Mouse (Mus musculus): ENCODE measurements at regions not wholly inside any gene's neighbourhood (a gene's known extent, or its start where the extent isn't known, plus 50 kb on each side); places are given as distances from the start of the nearest gene placed in this dataset.

- WGBS (ENCODE audit: insufficient replicate concordance) = 16% methylated on average over 3 of the region's 3 CpGs
Observed at GRCm38 (mm10) chr13:16261145-16261544, 249.5 kb downstream of the Inhba start.

GRCm38 (mm10) chr13:16279974-16280373 is 268.3 kb downstream of the Inhba start:
- H3K4me2 ChIP-seq = no peak overlapping the region
- no peak overlapping the region for H3K9ac ChIP-seq
- no peaks in the 10 kb centered on the region for H3K9me3 ChIP-seq (replicated peaks)
- H3K27ac ChIP-seq = no peak overlapping the region
- 0 out of 2 replicates have a peak, but pooled peaks cover 6% of the 10 kb centered on the region for H3K4me1 ChIP-seq (replicated peaks)
- no peak for ATAC-seq (ENCODE audit: low read depth)
- no peaks in the 10 kb centered on the region for H3K36me3 ChIP-seq
- WGBS (ENCODE audit: insufficient replicate concordance) = 59% methylated on average over 3 of the region's 3 CpGs
- DNase-seq = no peak
- H3K27me3 ChIP-seq = no peaks in the 10 kb centered on the region
- H3K4me3 ChIP-seq (replicated peaks) = no peak overlapping the region

More at GRCm38 (mm10) chr13:16261145-16261544, 249.5 kb downstream of the Inhba start:
- no peak overlapping the region for H3K4me3 ChIP-seq (replicated peaks)
- no peak overlapping the region for H3K4me2 ChIP-seq
- DNase-seq (no peak), ATAC-seq (ENCODE audit: low read depth) (no peak)
- H3K27ac ChIP-seq = no peak overlapping the region
- no peaks in the 10 kb centered on the region for H3K36me3 ChIP-seq
- no peaks in the 10 kb centered on the region for H3K4me1 ChIP-seq (replicated peaks)
- no peak overlapping the region for H3K9ac ChIP-seq
- no peaks in the 10 kb centered on the region for H3K9me3 ChIP-seq (replicated peaks)
- H3K27me3 ChIP-seq = no peaks in the 10 kb centered on the region

GRCm38 (mm10) chr13:16280742-16281141 is 269.1 kb downstream of the Inhba start:
- Histone ChIP-seq H3K36me3 (no peaks in the 10 kb centered on the region), H3K4me3 (replicated peaks) (no peak overlapping the region), H3K4me1 (replicated peaks) (0 out of 2 replicates have a peak, but pooled peaks cover 6% of the 10 kb centered on the region), H3K9me3 (replicated peaks) (no peaks in the 10 kb centered on the region), H3K4me2 (no peak overlapping the region), H3K27me3 (no peaks in the 10 kb centered on the region), H3K27ac (no peak overlapping the region), H3K9ac (no peak overlapping the region)
- ATAC-seq (ENCODE audit: low read depth) (no peak), DNase-seq (no peak)
- 13% methylated on average over 2 of the region's 2 CpGs for WGBS (ENCODE audit: insufficient replicate concordance)

- no peak overlapping the region for H3K4me2 ChIP-seq
- H3K9ac ChIP-seq = no peak overlapping the region
- H3K4me1 ChIP-seq (replicated peaks) = 0 out of 2 replicates have a peak, but pooled peaks cover 6% of the 10 kb centered on the region
- no peaks in the 10 kb centered on the region for H3K9me3 ChIP-seq (replicated peaks)
- DNase-seq (no peak), ATAC-seq (ENCODE audit: low read depth) (peak; percentile 54)
- H3K4me3 ChIP-seq (replicated peaks) = no peak overlapping the region
- H3K27me3 ChIP-seq = no peaks in the 10 kb centered on the region
- no peaks in the 10 kb centered on the region for H3K36me3 ChIP-seq
- H3K27ac ChIP-seq = no peak overlapping the region
Observed at GRCm38 (mm10) chr13:16281777-16282176, 270.1 kb downstream of the Inhba start.

- no peaks in the 10 kb centered on the region for H3K9me3 ChIP-seq (replicated peaks)
- no peak overlapping the region for H3K27ac ChIP-seq
- no peaks in the 10 kb centered on the region for H3K27me3 ChIP-seq
- H3K36me3 ChIP-seq = no peaks in the 10 kb centered on the region
- no peak overlapping the region for H3K9ac ChIP-seq
- no peak overlapping the region for H3K4me2 ChIP-seq
- H3K4me1 ChIP-seq (replicated peaks) = 0 out of 2 replicates have a peak, but pooled peaks cover 6% of the 10 kb centered on the region
- H3K4me3 ChIP-seq (replicated peaks) = no peak overlapping the region
- DNase-seq = no peak
- ATAC-seq (ENCODE audit: low read depth) = no peak
- 29% methylated on average over 2 of the region's 2 CpGs for WGBS (ENCODE audit: insufficient replicate concordance)
Observed at GRCm38 (mm10) chr13:16282230-16282629, 270.6 kb downstream of the Inhba start.

- no peak overlapping the region for H3K4me3 ChIP-seq (replicated peaks)
- no peak overlapping the region for H3K4me2 ChIP-seq
- no peaks in the 10 kb centered on the region for H3K27me3 ChIP-seq
- H3K27ac ChIP-seq = no peak overlapping the region
- 0 out of 2 replicates have a peak, but pooled peaks cover 6% of the 10 kb centered on the region for H3K4me1 ChIP-seq (replicated peaks)
- WGBS (ENCODE audit: insufficient replicate concordance) = 53% methylated on average over 4 of the region's 4 CpGs
- no peak overlapping the region for H3K9ac ChIP-seq
- no peaks in the 10 kb centered on the region for H3K36me3 ChIP-seq
- H3K9me3 ChIP-seq (replicated peaks) = no peaks in the 10 kb centered on the region
- DNase-seq (no peak), ATAC-seq (ENCODE audit: low read depth) (no peak)
Observed at GRCm38 (mm10) chr13:16283336-16283735, 271.7 kb downstream of the Inhba start.

GRCm38 (mm10) chr13:16289633-16290032 is 278.0 kb downstream of the Inhba start:
- DNase-seq (no peak), ATAC-seq (ENCODE audit: low read depth) (no peak)
- 64% methylated on average over 2 of the region's 2 CpGs for WGBS (ENCODE audit: insufficient replicate concordance)
- Histone ChIP-seq H3K4me3 (replicated peaks) (no peak overlapping the region), H3K4me2 (no peak overlapping the region), H3K9ac (no peak overlapping the region), H3K4me1 (replicated peaks) (no peaks in the 10 kb centered on the region), H3K27ac (no peak overlapping the region), H3K9me3 (replicated peaks) (no peaks in the 10 kb centered on the region), H3K36me3 (no peaks in the 10 kb centered on the region), H3K27me3 (no peaks in the 10 kb centered on the region)

- Histone ChIP-seq H3K4me3 (replicated peaks) (no peak overlapping the region), H3K36me3 (no peaks in the 10 kb centered on the region), H3K4me1 (replicated peaks) (no peaks in the 10 kb centered on the region), H3K27ac (no peak overlapping the region), H3K9me3 (replicated peaks) (no peaks in the 10 kb centered on the region), H3K9ac (no peak overlapping the region), H3K27me3 (no peaks in the 10 kb centered on the region), H3K4me2 (no peak overlapping the region)
- no peak for ATAC-seq (ENCODE audit: low read depth)
- WGBS (ENCODE audit: insufficient replicate concordance) = 68% methylated on average over 2 of the region's 2 CpGs
- DNase-seq = no peak
Observed at GRCm38 (mm10) chr13:16290784-16291183, 279.1 kb downstream of the Inhba start.

GRCm38 (mm10) chr13:16291661-16292291 is 280.1 kb downstream of the Inhba start:
- H3K9ac ChIP-seq = no peak overlapping the region
- no peaks in the 10 kb centered on the region for H3K4me1 ChIP-seq (replicated peaks)
- no peak overlapping the region for H3K4me2 ChIP-seq
- H3K27ac ChIP-seq = no peak overlapping the region
- H3K27me3 ChIP-seq = no peaks in the 10 kb centered on the region
- no peaks in the 10 kb centered on the region for H3K9me3 ChIP-seq (replicated peaks)
- H3K4me3 ChIP-seq (replicated peaks) = no peak overlapping the region
- 59% methylated on average over 6 of the region's 6 CpGs for WGBS (ENCODE audit: insufficient replicate concordance)
- peak; percentile 83 for ATAC-seq (ENCODE audit: low read depth)
- H3K36me3 ChIP-seq = no peaks in the 10 kb centered on the region
- no peak for DNase-seq

- Histone ChIP-seq H3K4me1 (replicated peaks) (no peaks in the 10 kb centered on the region), H3K36me3 (no peaks in the 10 kb centered on the region), H3K27ac (no peak overlapping the region), H3K9ac (no peak overlapping the region), H3K4me3 (replicated peaks) (no peak overlapping the region), H3K27me3 (no peaks in the 10 kb centered on the region), H3K9me3 (replicated peaks) (no peaks in the 10 kb centered on the region), H3K4me2 (no peak overlapping the region)
- DNase-seq (no peak), ATAC-seq (ENCODE audit: low read depth) (no peak)
- WGBS (ENCODE audit: insufficient replicate concordance) = 48% methylated on average over 2 of the region's 2 CpGs
Observed at GRCm38 (mm10) chr13:16299756-16300155, 288.1 kb downstream of the Inhba start.

- Histone ChIP-seq H3K9me3 (replicated peaks) (no peaks in the 10 kb centered on the region), H3K27ac (no peak overlapping the region), H3K27me3 (no peaks in the 10 kb centered on the region), H3K9ac (no peak overlapping the region), H3K4me3 (replicated peaks) (no peak overlapping the region), H3K4me2 (no peak overlapping the region), H3K36me3 (no peaks in the 10 kb centered on the region), H3K4me1 (replicated peaks) (no peaks in the 10 kb centered on the region)
- DNase-seq = no peak
- 26% methylated on average over 2 of the region's 2 CpGs for WGBS (ENCODE audit: insufficient replicate concordance)
- no peak for ATAC-seq (ENCODE audit: low read depth)
Observed at GRCm38 (mm10) chr13:16314669-16315068, 303.0 kb downstream of the Inhba start.

- Histone ChIP-seq H3K4me1 (replicated peaks) (no peaks in the 10 kb centered on the region), H3K27ac (no peak overlapping the region), H3K27me3 (no peaks in the 10 kb centered on the region), H3K9me3 (replicated peaks) (no peaks in the 10 kb centered on the region), H3K4me2 (no peak overlapping the region), H3K36me3 (no peaks in the 10 kb centered on the region), H3K4me3 (replicated peaks) (no peak overlapping the region), H3K9ac (no peak overlapping the region)
- no peak for ATAC-seq (ENCODE audit: low read depth)
- WGBS (ENCODE audit: insufficient replicate concordance) = 69% methylated on average over 2 of the region's 2 CpGs
- no peak for DNase-seq
Observed at GRCm38 (mm10) chr13:16315689-16316088, 304.0 kb downstream of the Inhba start.

Measured in liver, embryonic 13.5 days (tissue).